Mouse (Mus musculus) kidney, postnatal 14 days (tissue): ENCODE data around the gene Fbxo46.
A peak's percentile ranks its signal among the peaks of the same experiment; 100 is the strongest.
"Not testable (repeated sequence)": the region's sequence is repeated elsewhere in the genome, so short reads cannot be mapped to it uniquely, and the experiment has no call there.

Experiments used
- DNase-seq: peaks from one replicate; pipeline ENCODE4 v3.0.0; 2022; ENCODE audit warnings: mixed read lengths

Fbxo46 gene

GRCm38 (mm10) chr7:19119631-19120429 lies at the start of gene Fbxo46:
Gene Fbxo46, plus strand, starts transcription at chr7:19119859.
- peak; percentile 96 for DNase-seq

- not testable (repeated sequence) for DNase-seq
Measured at GRCm38 (mm10) chr7:19071024-19071423, 48.6 kb upstream of the Fbxo46 start.

- no peak for DNase-seq
Measured at GRCm38 (mm10) chr7:19073504-19073903, 46.2 kb upstream of the Fbxo46 start.

GRCm38 (mm10) chr7:19074494-19074893 lies 45.2 kb upstream of the Fbxo46 start:
- DNase-seq: no peak

GRCm38 (mm10) chr7:19075231-19075630 lies 44.4 kb upstream of the Fbxo46 start:
- DNase-seq: no peak

- DNase-seq: peak; percentile 98
Measured at GRCm38 (mm10) chr7:19075723-19076585, 43.7 kb upstream of the Fbxo46 start, which contains the start of gene Dmwd. Gene Dmwd, plus strand, starts transcription at chr7:19076227.

GRCm38 (mm10) chr7:19076586-19076991 lies 43.1 kb upstream of the Fbxo46 start:
- peak; percentile 37 for DNase-seq

- DNase-seq: peak; percentile 39
Measured at GRCm38 (mm10) chr7:19077761-19078160, 41.9 kb upstream of the Fbxo46 start.

- DNase-seq: no peak
Measured at GRCm38 (mm10) chr7:19078732-19079131, 40.9 kb upstream of the Fbxo46 start.

- DNase-seq: no peak
Measured at GRCm38 (mm10) chr7:19080451-19080950, 39.2 kb upstream of the Fbxo46 start.

- DNase-seq: no peak
Measured at GRCm38 (mm10) chr7:19082171-19082570, 37.5 kb upstream of the Fbxo46 start.

GRCm38 (mm10) chr7:19083096-19083495 lies 36.6 kb upstream of the Fbxo46 start:
- DNase-seq: no peak

GRCm38 (mm10) chr7:19083701-19084100 lies 36.0 kb upstream of the Fbxo46 start, which contains the start of gene Dmpk:
Gene Dmpk, plus strand, starts transcription at chr7:19083849.
- DNase-seq: peak; percentile 40

- DNase-seq: no peak
Measured at GRCm38 (mm10) chr7:19084277-19084771, 35.3 kb upstream of the Fbxo46 start.

- no peak for DNase-seq
Measured at GRCm38 (mm10) chr7:19084921-19085473, 34.7 kb upstream of the Fbxo46 start.

- DNase-seq: no peak
Measured at GRCm38 (mm10) chr7:19085495-19085894, 34.2 kb upstream of the Fbxo46 start.

- peak; percentile 71 for DNase-seq
Measured at GRCm38 (mm10) chr7:19086042-19086441, 33.6 kb upstream of the Fbxo46 start.

- no peak for DNase-seq
Measured at GRCm38 (mm10) chr7:19086760-19087159, 32.9 kb upstream of the Fbxo46 start.

- DNase-seq: peak; percentile 71
Measured at GRCm38 (mm10) chr7:19088813-19089212, 30.8 kb upstream of the Fbxo46 start.

- no peak for DNase-seq
Measured at GRCm38 (mm10) chr7:19091913-19092312, 27.7 kb upstream of the Fbxo46 start.

- DNase-seq: peak; percentile 80
Measured at GRCm38 (mm10) chr7:19092381-19093173, 27.1 kb upstream of the Fbxo46 start.

GRCm38 (mm10) chr7:19093174-19093521 lies 26.5 kb upstream of the Fbxo46 start:
- DNase-seq: peak; percentile 92
